Mouse (Mus musculus) kidney, adult 2 months (tissue): ENCODE measurements around the gene Erg28.

Experiments used
- CTCF ChIP-seq: fragments of 200-500 bp; conservative IDR thresholded peaks from 2 replicates; pipeline ENCODE4 v1.5.1; 2011; ENCODE audit warnings: low read depth, mild to moderate bottlenecking, control low read depth, low read length, moderate library complexity, mixed read lengths; ENCODE audit not compliant: insufficient read depth, insufficient read length
- POLR2A ChIP-seq: fragments of 200-500 bp; IDR thresholded peaks from one replicate; pipeline ENCODE4 v1.6.1; 2011; ENCODE audit warnings: low read depth, low read length, control low read depth

- TF ChIP-seq CTCF = no peak
- no peak for TF ChIP-seq POLR2A
Measured at GRCm38 (mm10) chr12:85795551-85795950, 28.8 kb downstream of the Erg28 start.
